Mouse (Mus musculus): Measurements from ENCODE around the gene Coro1b. TPM values are rescaled to one million over a fixed set of nuclear protein-coding genes. Genes with fewer than 3 reads are reported as not detected.

The Coro1b gene
- total and polyA plus RNA-seq, 3 experiments: 154 to 202 (median 199) TPM

DNA sequence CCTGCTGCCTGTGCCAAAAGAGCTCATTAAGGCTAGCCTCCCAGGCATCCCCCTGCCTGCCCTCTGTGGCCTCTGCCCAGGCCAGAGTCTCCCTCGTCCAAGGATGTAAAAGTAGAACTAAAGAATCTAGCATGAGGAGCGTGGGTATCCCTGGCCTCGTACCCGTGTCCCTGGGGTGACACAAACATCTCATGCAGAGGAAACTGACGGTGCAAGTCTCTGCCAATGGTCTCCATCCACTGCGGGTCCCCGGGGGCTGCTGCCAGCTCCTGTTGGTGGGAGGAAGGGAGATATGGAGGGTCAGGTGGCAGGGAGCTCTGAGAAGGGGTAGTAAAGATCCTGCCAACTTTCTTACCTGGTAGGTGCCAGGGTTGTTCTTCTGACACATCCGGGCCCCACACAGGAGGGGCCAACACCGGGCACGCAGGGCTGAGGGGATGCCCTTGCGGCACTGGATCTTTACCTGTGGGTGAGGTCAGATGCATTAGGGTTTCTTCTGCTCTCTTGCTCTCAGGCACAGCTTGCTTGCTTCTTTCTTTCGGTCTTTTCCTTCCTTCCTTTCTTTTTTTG lies 40.7 kb downstream of the Coro1b start:
- DNase-seq: no peak

DNA sequence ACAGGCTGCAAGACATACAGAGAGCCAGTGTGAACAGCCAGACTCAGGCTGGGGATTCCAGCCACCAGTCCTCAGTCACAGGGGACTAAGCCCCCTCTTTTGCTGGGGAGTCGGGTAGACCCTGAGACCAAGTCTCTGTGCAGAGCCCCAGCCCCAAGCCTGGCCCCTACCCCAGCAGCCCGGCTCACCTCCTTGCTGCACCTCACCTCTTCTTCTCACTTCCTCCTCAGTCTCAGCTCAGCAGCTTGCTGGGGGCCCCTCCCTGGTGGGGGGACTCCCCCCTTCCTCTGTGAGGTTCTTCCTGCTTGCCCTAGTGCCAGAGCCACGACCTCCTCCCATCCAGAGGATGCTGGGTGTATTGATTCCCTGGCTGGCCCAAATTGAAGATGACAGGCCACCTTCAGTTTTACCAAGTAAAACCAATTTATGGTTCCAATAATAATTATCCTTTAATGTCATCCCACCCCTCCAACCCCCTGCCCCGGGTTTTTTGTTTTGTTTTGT lies 42.5 kb downstream of the Coro1b start, which contains the start of gene Tbc1d10c:
Tbc1d10c (minus strand) TSS at position 454 of the 504 bp plus-strand sequence.
- DNase-seq: peak; percentile 33

DNA sequence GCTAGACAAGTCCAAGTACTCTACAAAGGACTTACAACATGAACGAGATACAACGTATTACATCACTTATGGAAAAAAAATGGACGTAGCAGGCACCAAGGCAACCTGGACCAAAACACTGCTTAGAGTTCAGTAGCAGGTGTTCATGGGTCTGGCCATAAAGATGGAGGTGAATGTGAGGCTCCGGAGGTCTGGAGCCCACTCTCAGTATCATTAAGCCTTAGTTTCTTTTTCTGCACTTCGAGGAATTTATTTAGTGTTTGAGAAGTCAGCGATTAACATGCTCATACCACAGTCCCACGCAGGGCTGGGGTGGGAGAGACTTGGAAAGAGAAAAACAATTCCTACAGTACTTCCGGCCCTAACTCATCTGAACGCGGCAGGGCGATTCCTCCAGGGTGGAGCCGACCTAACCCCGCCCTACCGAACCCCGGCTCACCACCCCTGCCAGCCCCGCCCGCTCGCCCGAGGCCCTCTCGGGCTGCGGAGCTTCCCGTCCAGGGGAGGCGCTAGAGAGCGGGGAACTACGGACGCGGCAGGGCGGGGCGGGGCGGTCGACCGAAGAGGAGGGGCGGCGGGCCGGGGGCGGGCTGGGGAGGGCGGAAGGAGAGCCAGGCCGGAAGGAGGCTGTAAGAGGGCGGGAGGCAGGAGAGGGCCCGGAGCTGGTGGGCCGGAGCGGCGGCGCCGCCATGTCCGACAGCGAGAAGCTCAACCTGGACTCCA lies 43.3 kb downstream of the Coro1b start, which contains the start of gene Ppp1ca:
Ppp1ca (plus strand) TSS at position 538 of the 723 bp plus-strand sequence.
- peak; percentile 97 for DNase-seq

DNA sequence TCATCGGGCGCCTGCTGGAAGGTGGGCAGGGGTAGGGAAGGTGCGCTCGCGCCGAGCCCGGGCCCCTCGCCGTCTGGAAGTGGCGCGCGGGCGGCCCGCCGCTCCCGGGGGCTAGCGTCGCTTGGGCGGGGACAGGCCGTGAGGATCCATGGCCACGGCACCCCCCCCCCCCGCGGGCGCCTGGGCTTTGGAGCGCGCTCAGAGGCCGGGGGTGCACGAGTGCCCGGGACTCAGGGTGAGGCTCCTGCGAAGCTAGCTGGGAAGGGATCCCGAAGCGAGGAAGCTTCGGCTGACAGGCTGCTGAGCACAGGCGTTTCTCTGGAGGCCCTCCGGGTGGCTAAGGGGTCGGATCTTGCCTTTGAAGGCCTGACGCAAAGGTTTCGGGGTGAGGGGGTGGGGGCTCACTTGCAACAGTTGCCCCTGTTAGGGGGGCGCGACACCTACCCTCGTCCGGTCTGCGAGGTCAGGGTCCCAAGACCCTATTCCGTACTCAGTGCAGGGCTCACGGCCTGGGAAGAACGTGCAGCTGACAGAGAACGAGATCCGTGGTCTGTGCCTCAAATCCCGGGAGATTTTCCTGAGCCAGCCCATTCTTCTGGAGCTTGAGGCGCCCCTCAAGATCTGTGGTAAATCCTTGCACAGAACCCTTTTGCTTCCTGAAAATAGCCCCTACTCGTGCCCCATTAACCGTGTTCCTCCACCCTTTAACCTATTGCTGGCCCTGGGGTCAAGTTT lies 44.0 kb downstream of the Coro1b start:
- DNase-seq: no peak

DNA sequence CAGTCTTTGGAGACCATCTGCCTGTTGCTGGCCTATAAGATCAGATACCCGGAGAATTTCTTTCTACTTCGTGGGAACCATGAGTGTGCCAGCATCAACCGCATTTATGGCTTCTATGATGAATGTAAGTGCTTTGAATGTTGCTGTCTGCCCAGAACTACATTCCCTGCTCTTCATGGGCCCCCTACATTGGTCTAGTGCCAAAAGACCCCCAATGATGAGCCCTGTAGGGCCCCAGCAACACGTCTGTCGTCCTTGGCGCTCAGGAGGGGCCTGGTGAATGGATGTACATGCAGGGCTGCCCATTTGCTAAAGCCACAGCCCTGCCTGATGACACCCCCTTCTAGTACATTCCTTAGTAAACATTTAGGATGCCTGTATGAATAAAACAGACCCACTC lies 44.7 kb downstream of the Coro1b start:
- DNase-seq: no peak

DNA sequence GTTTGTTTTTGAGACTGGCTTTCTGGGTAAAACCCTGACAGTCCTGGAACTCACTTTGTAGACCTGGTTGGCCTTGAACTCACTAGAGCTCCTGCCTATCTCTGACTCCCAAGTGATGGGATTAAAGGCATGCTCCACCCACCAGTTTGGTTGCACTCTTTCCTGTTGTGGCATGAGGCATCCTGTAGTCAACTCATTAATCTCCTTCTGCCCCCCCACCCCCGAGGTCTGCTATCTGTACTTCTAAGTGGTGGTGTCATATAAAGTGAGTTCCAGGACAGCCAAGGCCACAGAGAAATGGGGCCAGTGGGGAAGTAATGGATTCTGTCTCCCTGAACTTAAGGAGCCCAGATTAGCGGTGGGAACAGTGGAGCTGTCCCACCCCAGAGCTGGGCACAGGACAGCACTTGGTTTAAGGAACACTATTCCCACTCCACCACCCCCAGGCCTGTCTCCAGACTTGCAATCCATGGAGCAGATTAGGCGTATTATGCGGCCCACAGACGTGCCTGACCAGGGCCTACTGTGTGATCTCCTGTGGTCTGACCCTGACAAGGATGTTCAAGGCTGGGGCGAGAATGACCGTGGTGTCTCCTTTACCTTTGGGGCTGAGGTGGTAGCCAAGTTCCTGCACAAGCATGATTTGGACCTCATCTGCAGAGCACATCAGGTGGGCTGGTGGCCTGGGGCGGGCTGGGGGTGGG lies 45.8 kb downstream of the Coro1b start:
- peak; percentile 59 for DNase-seq

DNA sequence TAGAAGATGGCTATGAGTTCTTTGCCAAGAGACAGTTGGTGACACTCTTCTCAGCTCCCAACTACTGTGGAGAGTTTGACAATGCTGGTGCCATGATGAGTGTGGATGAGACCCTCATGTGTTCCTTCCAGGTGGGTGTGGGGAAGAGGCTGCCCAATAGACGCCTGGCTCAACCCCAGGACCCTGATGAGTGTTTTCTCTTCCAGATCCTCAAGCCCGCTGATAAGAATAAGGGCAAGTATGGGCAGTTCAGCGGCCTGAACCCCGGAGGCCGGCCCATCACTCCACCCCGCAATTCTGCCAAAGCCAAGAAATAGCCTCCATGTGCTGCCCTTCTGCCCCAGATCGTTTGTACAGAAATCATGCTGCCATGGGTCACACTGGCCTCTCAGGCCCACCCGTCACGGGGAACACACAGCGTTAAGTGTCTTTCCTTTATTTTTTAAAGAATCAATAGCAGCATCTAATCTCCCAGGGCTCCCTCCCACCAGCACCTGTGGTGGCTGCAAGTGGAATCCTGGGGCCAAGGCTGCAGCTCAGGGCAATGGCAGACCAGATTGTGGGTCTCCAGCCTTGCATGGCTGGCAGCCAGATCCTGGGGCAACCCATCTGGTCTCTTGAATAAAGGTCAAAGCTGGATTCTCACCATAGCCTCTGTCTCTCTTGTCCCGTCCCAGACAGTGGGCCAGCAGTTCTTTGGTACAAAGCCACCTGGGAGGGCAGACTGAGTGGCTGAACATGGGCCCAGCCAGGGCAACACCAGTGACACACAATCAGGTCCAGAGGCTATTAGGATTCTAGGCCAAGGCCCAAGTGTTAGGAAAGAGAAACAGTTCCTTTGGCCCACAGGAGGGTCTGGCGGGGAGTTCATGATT lies 46.6 kb downstream of the Coro1b start:
- peak; percentile 64 for DNase-seq

DNA sequence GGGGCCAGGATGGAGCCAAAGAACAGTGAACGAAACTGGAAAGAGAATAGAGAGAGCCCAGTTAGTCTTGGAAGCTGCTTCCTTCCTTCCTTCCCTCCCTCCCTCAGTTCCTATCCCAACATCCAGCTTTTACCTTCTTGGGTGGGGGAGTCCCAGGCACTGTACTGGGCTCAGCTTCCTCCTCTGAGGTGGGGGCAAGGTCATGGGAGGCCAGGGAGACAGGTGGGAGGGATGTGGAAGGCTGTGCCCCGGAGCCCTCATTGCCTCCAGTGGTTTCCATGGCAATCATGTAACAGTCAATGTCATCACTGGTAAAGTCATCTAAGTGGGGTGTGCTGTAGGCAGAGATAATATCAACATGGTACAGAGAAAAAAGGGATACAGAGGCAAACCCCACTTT lies 47.6 kb downstream of the Coro1b start:
- DNase-seq: no peak

DNA sequence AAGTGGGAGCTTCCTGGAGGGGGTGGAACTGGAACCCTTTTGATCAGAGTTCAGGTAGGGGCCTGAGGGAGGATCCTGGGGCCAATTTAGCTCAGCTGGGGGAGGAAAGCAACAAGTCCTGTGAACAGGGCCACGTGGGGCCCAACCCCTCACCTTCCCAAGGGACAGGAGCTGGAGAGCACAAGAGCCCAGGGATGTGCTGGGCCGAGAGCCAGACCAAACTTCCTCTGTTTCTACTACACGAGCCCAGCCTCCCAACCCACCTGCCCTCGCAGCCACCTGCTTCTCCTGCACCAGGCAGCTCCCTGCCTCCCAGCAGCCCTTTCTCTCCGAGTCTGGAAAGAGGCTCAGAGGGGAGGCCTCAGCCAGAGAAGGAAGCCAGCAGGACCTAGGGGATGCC lies 48.1 kb downstream of the Coro1b start:
- peak; percentile 43 for DNase-seq

DNA sequence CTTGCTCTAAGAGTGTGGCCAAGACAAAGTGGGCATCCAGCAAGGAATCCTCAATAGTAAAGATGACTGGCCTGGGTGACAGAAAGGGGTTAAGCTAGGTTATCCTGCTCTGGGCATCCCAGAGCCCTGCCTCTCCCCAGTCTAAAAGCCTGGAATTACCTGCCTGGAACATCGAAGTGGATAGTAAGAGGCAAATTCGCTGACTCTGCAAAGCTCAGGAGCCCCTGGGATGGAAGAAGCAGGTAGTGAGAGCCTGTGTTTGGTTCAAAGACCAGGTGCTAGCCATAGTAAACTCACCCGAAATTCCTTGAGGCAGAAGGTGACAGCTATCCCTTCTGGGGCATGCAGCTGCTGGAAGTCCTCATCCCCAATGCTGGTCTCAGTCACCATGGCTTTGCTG lies 48.8 kb downstream of the Coro1b start:
- DNase-seq: no peak

DNA sequence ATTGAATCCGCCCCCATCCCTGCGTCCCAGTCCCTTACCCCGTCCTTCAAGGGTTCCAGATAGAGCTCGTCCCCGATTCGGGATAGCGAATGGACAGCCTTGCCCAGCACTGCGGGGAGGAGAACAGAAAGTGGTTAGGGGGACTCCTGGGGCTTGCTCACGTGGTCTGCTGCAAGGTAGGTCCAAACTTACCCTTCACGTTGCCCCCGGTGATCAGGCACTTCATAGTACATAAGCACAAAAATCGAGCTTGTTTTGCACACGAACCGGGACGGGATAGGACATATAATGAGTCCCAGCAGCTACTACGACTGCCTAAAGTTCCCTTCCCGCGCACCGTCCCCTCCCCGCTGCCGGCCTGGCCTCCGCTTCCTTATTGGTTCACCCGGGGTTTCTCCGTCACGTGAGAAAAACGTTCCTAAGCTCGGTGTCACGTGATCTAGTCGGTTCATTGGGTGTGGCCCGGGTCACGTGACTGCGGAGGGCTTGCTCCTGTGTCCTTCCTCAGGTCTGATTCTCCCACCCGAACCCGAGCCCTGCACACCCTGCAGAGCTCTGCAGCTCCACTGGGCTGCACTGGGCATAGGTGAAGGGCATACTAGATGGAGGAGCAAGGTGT lies 53.0 kb downstream of the Coro1b start, which contains the start of gene Rad9a:
Rad9a (minus strand) TSS at position 372 of the 619 bp plus-strand sequence.
- DNase-seq: peak; percentile 96

DNA sequence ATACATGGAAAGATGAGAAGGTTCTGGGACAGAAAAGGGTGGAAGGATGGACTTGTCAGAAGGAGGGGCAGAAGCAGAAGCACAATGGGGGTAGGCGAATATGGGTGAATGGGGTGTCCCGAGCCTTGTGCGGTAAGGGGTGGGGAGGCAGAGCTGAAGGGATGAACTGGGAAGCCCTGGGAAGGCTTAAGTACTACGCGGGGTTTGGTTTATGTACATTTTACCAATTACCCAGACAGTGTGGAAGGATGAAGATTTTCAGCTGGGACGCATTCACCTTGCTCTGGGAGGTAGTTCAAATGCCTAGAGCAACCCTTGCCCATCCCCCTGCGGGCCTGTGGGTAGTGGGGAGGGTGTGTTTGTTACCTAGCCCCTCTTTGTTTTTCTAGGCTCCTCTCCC lies 53.7 kb downstream of the Coro1b start:
- no peak for DNase-seq

DNA sequence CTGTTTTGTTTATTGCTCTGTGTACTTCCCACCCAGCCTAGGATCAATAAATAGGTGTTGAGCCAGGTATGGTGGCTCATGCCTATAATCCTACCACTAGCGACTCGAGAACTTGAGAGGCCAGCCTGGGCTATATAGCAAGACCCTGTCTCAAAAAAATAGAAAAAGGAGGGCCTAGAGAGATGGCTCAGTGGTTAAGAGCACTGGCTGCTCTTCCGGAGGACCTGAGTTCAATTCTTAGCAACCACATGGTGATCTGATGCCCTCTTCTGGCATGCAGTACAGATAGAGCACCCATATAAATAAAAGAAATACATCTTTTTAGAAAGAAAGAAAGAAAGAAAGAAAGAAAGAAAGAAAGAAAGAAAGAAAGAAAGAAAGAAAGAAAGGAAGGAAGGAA lies 54.7 kb downstream of the Coro1b start:
- no peak for DNase-seq

Other genes with a start within 250 kb of the Coro1b start
Only the 30 nearest of the 34 such genes appear.
- 10 to 100 TPM; 48.3 to 59.2 TPM for gene Unc93b1, start 213.4 kb upstream of the Coro1b start, total RNA-seq (2021)
- gene Unc93b1, start 213.4 kb upstream of the Coro1b start, polyA plus RNA-seq (2012; rRNA removed): 180 and 186 TPM in 2 replicates
- under 1 TPM; 0.38 to 0.63 TPM for gene Aldh3b3, start 190.0 kb upstream of the Coro1b start, total RNA-seq (2021)
- 0.43 and 0.54 TPM in 2 replicates for gene Aldh3b3, start 190.0 kb upstream of the Coro1b start, polyA plus RNA-seq (2012; rRNA removed)
- gene Aldh3b2, start 176.3 kb upstream of the Coro1b start, total RNA-seq (2021): 10 to 100 TPM; 12.2 to 15.2 TPM
- gene Aldh3b2, start 176.3 kb upstream of the Coro1b start, polyA plus RNA-seq (2012; rRNA removed): 4.0 and 7.6 TPM in 2 replicates
- gene Acy3, start 162.0 kb upstream of the Coro1b start, total RNA-seq (2021): 10 to 100 TPM; 16.5 to 22.7 TPM
- gene Acy3, start 162.0 kb upstream of the Coro1b start, polyA plus RNA-seq (2012; rRNA removed): 80.5 and 96.1 TPM in 2 replicates
- not detected for gene Tbx10, start 155.9 kb upstream of the Coro1b start, total RNA-seq (2021)
- gene Tbx10, start 155.9 kb upstream of the Coro1b start, polyA plus RNA-seq (2012; rRNA removed): not detected in 2 replicates
- gene Nudt8, start 148.0 kb upstream of the Coro1b start, total RNA-seq (2021): 10 to 100 TPM; 25.1 to 27.0 TPM
- gene Nudt8, start 148.0 kb upstream of the Coro1b start, polyA plus RNA-seq (2012; rRNA removed): 36.7 and 65.9 TPM in 2 replicates
- gene Gm49405, start 148.0 kb upstream of the Coro1b start, total RNA-seq (2021): under 1 TPM; 0.55 to 0.69 TPM
- gene Gm49405, start 148.0 kb upstream of the Coro1b start, polyA plus RNA-seq (2012; rRNA removed): 1.3 and 2.0 TPM in 2 replicates
- gene Doc2g, start 145.3 kb upstream of the Coro1b start, total RNA-seq (2021): 1 to 10 TPM; 1.1 to 1.8 TPM
- gene Doc2g, start 145.3 kb upstream of the Coro1b start, polyA plus RNA-seq (2012; rRNA removed): 6.2 and 9.3 TPM in 2 replicates
- 100 to 1,000 TPM; 260 to 445 TPM for gene Ndufv1, start 135.8 kb upstream of the Coro1b start, total RNA-seq (2021)
- gene Ndufv1, start 135.8 kb upstream of the Coro1b start, polyA plus RNA-seq (2012; rRNA removed): 145 and 150 TPM in 2 replicates
- 100 to 1,000 TPM; 401 to 452 TPM for gene Gstp1, start 110.6 kb upstream of the Coro1b start, total RNA-seq (2021)
- gene Gstp1, start 110.6 kb upstream of the Coro1b start, polyA plus RNA-seq (2012; rRNA removed): 752 and 925 TPM in 2 replicates
- gene Gstp2, start 102.6 kb upstream of the Coro1b start, total RNA-seq (2021): 10 to 100 TPM; 57.2 to 61.4 TPM
- gene Gstp2, start 102.6 kb upstream of the Coro1b start, polyA plus RNA-seq (2012; rRNA removed): 7.9 and 13.8 TPM in 2 replicates
- 1 to 10 TPM in 1 of 2 experiments, under 1 TPM in 1; 0.62 to 2.3 TPM for gene Gstp3, start 89.0 kb upstream of the Coro1b start, total RNA-seq (2021)
- 0.79 and 0.83 TPM in 2 replicates for gene Gstp3, start 89.0 kb upstream of the Coro1b start, polyA plus RNA-seq (2012; rRNA removed)
- gene Cabp2, start 67.0 kb upstream of the Coro1b start, total RNA-seq (2021): not detected
- not detected in 2 replicates for gene Cabp2, start 67.0 kb upstream of the Coro1b start, polyA plus RNA-seq (2012; rRNA removed)
- gene Cdk2ap2, start 51.4 kb upstream of the Coro1b start, total RNA-seq (2021): 100 to 1,000 TPM; 128 to 131 TPM
- 339 and 371 TPM in 2 replicates for gene Cdk2ap2, start 51.4 kb upstream of the Coro1b start, polyA plus RNA-seq (2012; rRNA removed)
- gene Pitpnm1, start 48.6 kb upstream of the Coro1b start, total RNA-seq (2021): 10 to 100 TPM; 87.4 to 87.6 TPM
- 164 and 171 TPM in 2 replicates for gene Pitpnm1, start 48.6 kb upstream of the Coro1b start, polyA plus RNA-seq (2012; rRNA removed)
- gene Aip, start 22.8 kb upstream of the Coro1b start, total RNA-seq (2021): 100 to 1,000 TPM; 102 to 134 TPM
- gene Aip, start 22.8 kb upstream of the Coro1b start, polyA plus RNA-seq (2012; rRNA removed): 89.5 and 99.3 TPM in 2 replicates
- under 1 TPM; 0.09 to 0.17 TPM for gene Gpr152, start 8.8 kb upstream of the Coro1b start, total RNA-seq (2021)
- 0.10 and 0.18 TPM in 2 replicates for gene Gpr152, start 8.8 kb upstream of the Coro1b start, polyA plus RNA-seq (2012; rRNA removed)
- under 1 TPM; 0.29 to 0.69 TPM for gene Cabp4, start 4.6 kb upstream of the Coro1b start, total RNA-seq (2021)
- gene Cabp4, start 4.6 kb upstream of the Coro1b start, polyA plus RNA-seq (2012; rRNA removed): 0.12 and 0.26 TPM in 2 replicates
- gene Ptprcap, start 5.0 kb downstream of the Coro1b start, total RNA-seq (2021): 1 to 10 TPM; 2.5 to 5.7 TPM
- gene Ptprcap, start 5.0 kb downstream of the Coro1b start, polyA plus RNA-seq (2012; rRNA removed): 54.9 and 57.6 TPM in 2 replicates
- 10 to 100 TPM; 27.6 to 39.5 TPM for gene Rps6kb2, start 14.7 kb downstream of the Coro1b start, total RNA-seq (2021)
- gene Rps6kb2, start 14.7 kb downstream of the Coro1b start, polyA plus RNA-seq (2012; rRNA removed): 48.3 and 60.8 TPM in 2 replicates
- 1 to 10 TPM; 2.9 to 5.8 TPM for gene Carns1, start 26.9 kb downstream of the Coro1b start, total RNA-seq (2021)
- gene Carns1, start 26.9 kb downstream of the Coro1b start, polyA plus RNA-seq (2012; rRNA removed): 3.8 and 5.1 TPM in 2 replicates
- under 1 TPM in 1 of 2 experiments, not detected in 1; 0.97 TPM for gene Tbc1d10c, start 42.7 kb downstream of the Coro1b start, total RNA-seq (2021)
- gene Tbc1d10c, start 42.7 kb downstream of the Coro1b start, polyA plus RNA-seq (2012; rRNA removed): 2.1 and 4.8 TPM in 2 replicates
- gene Ppp1ca, start 43.4 kb downstream of the Coro1b start, total RNA-seq (2021): 100 to 1,000 TPM; 342 to 392 TPM
- gene Ppp1ca, start 43.4 kb downstream of the Coro1b start, polyA plus RNA-seq (2012; rRNA removed): 443 and 514 TPM in 2 replicates
- 10 to 100 TPM in 1 of 2 experiments, 1 to 10 TPM in 1; 6.9 to 12.3 TPM for gene Rad9a, start 53.0 kb downstream of the Coro1b start, total RNA-seq (2021)
- gene Rad9a, start 53.0 kb downstream of the Coro1b start, polyA plus RNA-seq (2012; rRNA removed): 16.4 and 17.2 TPM in 2 replicates
- 1 to 10 TPM; 5.5 to 9.0 TPM for gene Clcf1, start 65.6 kb downstream of the Coro1b start, total RNA-seq (2021)
- gene Clcf1, start 65.6 kb downstream of the Coro1b start, polyA plus RNA-seq (2012; rRNA removed): 16.3 and 19.3 TPM in 2 replicates
- not detected for gene AC109138.7, start 65.7 kb downstream of the Coro1b start, total RNA-seq (2021)
- gene AC109138.7, start 65.7 kb downstream of the Coro1b start, polyA plus RNA-seq (2012; rRNA removed): not detected in 2 replicates
- gene Pold4, start 83.3 kb downstream of the Coro1b start, total RNA-seq (2021): 10 to 100 TPM; 41.9 to 52.3 TPM
- 112 and 146 TPM in 2 replicates for gene Pold4, start 83.3 kb downstream of the Coro1b start, polyA plus RNA-seq (2012; rRNA removed)
- 10 to 100 TPM; 30.9 to 34.4 TPM for gene Ssh3, start 120.6 kb downstream of the Coro1b start, total RNA-seq (2021)
- gene Ssh3, start 120.6 kb downstream of the Coro1b start, polyA plus RNA-seq (2012; rRNA removed): 67.4 and 86.6 TPM in 2 replicates
- 1 to 10 TPM; 2.5 to 5.7 TPM for gene Ankrd13d, start 134.5 kb downstream of the Coro1b start, total RNA-seq (2021)
- 5.4 and 8.3 TPM in 2 replicates for gene Ankrd13d, start 134.5 kb downstream of the Coro1b start, polyA plus RNA-seq (2012; rRNA removed)
- 10 to 100 TPM; 49.1 to 49.7 TPM for gene Grk2, start 157.6 kb downstream of the Coro1b start, total RNA-seq (2021)
- gene Grk2, start 157.6 kb downstream of the Coro1b start, polyA plus RNA-seq (2012; rRNA removed): 60.4 and 62.6 TPM in 2 replicates